Mouse (Mus musculus) heart, postnatal 4 days (tissue): ENCODE data around the gene Tusc2. TPM values are rescaled to one million over a fixed set of nuclear protein-coding genes. Genes with fewer than 3 reads are reported as not detected.

Experiments
- DNase-seq: peaks from one replicate; pipeline ENCODE4 v3.0.0; 2021
- total RNA-seq, 2 experiments: library from RNA; stranded (reverse); gene quantifications; 2 replicates each; pipeline ENCODE4 v1.2.3; 2021

Tusc2 gene
- total RNA-seq, 2 experiments from 2014 or later, result 22.3 to 24.0 TPM

DNA sequence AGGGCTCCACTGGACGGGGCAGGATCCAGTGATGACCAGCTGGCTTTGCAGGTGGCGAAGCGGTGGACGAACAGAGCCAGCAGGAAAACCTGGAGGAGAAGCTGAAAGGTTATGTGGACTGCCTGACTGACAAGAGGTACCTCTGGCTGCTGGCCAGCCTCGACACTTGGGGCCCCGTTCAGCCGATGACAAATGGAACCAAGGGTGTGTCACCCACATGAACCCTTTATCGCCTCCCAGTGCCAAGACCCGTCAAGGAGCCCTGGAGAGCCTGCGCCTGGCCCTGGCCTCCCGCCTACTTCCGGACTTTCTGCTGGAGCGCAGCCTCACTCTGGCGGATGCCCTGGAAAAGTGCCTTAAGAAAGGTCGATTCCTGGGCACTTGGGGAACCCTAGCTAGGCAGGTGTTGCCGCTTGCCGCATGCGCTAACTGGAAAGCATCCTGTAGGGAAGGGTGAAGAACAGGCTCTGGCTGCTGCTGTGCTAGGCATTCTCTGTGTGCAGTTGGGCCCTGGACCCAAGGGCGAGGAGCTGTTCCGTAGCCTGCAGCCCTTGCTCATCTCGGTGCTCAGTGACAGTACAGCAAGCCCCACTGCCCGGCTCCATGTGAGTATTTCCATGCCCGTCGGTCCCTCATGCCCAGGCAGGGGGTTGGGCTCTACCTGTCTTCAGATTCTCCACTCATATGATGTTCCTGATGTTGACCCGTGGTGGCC lies 27.2 kb downstream of the Tusc2 start:
- DNase-seq, result peak; percentile 64

DNA sequence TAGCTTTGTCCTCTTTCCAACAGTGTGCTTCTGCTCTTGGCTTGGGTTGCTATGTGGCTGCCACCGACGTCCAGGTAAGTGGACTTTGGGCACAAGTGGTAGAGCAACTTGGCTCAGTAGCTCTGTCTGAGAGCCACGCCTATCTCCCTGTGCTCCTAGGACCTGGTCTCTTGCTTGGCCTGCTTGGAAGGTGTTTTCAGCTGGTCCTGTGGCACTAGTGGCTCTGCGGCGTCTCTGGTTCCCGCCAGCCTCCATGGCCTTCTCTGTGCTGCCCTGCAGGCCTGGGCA lies 27.7 kb downstream of the Tusc2 start:
- DNase-seq, result no peak

DNA sequence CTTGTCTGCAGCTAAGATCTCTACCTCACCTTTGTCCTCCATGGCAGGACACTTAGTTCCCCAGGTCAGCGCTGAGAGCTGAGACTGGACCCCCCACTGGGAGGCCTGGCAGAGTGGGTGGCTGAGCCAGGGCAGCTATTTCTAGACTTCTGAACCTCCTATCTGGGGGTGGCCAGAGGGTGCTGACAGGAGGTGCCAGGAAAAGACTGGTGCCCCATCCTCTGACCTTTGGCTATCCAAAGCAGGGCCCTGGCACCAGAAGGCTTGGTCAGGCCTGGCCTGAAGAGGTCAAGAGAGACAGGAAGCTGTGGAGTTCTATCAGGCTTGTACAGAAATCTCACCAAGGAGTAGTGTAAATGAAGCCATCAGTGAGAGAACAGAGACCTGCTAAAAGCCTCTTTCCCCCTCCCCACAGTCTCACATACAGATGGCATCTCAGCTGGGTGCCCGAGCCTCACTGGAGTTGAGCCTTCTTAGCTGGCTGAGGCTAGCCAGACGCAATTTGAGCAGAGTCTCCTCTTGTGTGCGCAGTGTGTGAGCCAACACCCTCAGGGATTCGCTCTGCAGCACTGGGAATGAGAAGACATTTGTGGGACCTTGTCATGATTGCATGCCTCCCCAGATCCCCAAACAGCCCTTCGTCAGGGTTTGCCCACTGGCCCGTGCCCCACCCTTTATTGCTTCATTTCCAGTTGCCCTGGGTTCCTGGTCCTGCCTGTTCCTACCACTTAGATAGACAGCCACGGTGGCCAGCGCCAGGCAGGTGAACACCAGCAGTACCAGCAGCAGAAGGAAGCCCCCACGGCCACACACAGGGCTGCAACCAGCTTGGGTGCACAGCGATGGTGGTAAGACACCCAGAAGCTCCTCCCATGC lies 30.3 kb downstream of the Tusc2 start:
- peak; percentile 72 for DNase-seq

DNA sequence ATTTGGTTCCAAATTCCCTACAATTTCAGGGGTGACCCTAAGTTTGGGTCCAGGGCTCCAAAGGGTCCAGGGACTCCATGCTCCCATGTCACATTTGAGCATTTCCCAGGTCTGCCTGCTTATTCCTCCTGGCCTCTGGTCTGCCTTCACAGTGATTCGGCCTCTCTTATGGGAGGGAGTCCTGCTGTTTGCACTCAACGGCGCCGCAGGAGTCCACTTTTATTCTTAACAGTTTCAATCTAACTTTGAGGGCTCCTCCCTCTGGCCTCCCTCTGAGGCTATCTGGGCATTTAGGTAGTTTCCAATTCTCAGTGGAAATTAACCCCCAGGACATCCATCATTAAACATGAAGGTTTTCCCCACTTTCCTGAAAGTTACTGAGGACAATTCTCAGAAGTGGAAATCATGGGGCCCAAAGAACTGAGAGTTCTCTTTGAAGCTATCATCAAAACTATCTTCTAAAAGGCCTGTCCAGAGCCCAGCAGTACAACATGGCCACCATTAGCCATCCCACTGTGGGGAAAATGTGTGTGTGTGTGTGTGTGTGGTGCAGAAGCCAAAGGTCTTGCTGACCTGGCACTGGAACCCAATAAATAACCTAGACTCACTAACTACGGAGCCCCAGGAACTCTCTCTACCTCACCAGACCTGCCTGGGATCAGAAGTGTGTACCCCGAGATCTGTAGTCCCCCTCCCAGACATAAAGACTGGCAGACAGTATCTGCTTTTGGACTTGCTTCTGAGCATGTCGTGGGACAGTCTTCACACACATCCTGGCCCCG lies 31.4 kb downstream of the Tusc2 start:
- DNase-seq, result no peak

DNA sequence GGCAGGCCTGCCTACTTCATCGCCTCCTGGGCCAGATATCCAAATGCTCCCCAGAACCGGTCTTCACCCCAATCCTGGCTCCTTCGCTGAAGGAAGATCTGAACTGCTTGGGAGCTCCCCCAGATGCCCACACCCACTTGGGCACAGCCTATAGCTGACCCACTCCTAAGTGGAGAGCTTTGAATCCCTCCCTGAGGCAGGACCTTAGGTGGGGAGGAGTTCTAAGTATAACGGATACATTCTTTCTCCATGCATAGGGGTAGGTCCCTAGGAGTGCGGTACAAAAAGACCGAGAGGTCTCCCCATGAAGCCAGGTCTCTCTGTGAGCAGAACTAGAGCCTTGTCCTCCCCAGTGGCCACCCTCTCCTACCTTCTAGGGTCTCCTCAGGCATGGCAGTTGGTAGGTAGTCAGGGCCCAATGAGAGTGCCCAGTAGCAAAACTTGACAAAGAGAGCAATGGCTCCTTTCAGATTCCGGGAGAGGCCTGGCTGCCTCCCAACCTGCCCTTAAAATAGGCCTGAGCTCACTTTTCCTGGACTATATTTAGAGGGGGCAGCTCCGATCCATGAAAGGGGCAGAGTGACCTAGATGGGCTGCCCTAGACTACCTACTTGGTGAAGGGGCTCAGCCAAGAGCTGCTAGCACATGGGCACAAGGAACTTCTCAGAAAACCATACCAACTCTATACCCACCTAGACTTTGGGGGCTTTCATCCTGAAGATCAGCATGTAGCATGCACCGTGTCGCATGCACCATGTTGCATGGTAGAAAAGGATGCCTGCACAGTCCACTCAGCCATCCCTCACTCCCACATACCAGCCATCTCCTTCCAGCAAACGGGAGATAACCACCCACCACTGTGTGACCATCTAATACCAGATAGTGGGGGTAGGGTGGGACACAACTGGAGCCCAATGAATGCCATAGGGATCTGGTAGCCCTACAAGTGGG lies 33.8 kb downstream of the Tusc2 start:
- DNase-seq, result peak; percentile 87

DNA sequence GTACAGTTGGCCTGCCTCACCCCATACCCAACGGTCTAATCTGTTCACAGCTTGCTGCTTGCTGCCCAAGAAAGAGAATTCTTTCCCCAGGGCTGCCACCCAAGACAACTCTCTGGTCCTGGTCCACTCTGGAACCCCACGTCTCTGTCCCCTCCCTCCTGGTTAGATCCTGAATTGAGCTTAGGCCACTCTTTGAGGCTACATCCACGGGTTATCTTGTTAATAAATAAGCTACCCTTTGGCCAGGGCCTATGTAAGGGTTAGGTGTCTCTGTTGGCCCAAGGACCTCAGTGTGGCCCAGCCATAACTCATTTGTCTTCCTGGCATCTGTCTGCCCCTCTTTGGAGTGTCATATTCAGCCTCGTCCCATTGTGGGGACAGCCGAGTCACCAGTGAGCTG lies 35.3 kb downstream of the Tusc2 start:
- DNase-seq, result no peak

DNA sequence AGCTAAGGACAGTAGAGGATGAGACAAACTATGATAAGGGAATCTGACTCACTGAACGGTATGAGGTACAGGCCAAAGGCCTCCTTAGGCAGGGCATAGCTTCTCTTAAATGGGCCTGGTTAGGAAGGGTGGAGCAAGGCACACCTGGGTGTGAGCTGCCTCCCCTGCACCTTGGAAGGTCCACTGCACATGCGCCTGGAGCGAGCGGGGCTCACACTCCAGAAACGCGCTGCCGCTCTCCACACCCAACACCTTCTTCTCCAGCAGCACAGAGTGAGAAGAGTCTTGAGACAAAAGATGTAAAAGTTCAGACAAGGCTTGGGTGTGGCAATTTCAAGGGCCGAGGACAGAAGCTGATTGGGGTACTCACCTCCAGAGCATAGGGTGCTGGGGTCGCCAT lies 36.4 kb downstream of the Tusc2 start:
- DNase-seq, result no peak

DNA sequence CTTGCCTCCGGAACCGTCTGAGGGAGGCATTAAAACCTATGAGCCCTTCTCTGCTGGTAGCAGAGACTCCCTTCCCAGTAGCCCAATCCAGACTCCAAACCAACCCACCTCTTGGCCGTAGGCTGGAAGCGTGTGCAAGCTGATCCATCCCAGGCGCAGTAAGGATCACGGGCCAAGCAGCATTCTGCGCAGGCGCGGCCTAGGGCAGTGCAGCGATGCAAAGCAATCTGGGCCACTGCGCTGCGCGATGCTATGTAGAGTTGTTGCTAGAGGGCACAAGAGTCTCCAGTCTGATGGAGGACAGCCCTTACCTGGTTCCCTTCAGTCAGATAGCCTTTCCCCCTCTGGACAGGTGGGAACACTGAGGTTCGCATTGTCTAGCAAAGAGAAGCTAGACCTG lies 36.8 kb downstream of the Tusc2 start:
- DNase-seq, result peak; percentile 55

DNA sequence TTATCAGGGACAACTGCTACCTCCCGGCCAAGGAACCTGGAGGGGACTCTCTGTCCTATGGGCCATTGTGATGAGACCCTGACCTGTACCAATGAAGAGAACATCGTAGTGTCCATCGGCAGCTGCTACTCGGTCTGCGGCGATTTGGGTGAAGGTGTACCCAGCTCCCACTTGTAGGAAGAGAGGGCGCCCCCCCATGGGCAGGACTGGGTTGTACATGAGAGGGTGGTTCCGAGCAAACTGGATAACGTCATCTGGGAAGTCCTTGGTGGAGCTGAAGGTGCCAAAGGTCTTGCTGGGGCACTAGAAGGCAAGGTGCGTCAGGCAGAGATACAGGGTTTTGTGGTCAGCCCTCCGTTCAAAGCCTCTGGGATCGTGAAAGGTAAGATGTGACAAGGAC lies 37.7 kb downstream of the Tusc2 start:
- DNase-seq, result no peak

DNA sequence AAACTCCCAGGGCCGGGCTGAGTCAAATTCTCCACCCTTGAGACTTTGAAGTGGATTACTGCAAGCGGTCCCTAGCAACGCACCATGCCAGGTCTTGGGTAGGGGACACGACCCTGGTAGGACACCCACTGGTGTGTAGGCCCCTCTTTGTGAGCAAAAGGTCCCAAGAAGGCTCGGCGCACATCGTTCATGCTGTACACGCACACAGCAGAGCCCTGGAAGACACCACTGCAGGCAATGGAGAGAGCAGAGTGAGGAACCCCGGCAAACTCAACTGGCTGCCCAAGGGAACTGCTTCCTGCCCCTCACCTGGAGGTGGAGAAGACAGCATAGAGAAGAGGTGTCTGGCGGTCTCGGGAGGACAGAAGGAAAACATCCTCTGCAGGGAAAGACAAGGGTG lies 38.2 kb downstream of the Tusc2 start:
- DNase-seq, result no peak

DNA sequence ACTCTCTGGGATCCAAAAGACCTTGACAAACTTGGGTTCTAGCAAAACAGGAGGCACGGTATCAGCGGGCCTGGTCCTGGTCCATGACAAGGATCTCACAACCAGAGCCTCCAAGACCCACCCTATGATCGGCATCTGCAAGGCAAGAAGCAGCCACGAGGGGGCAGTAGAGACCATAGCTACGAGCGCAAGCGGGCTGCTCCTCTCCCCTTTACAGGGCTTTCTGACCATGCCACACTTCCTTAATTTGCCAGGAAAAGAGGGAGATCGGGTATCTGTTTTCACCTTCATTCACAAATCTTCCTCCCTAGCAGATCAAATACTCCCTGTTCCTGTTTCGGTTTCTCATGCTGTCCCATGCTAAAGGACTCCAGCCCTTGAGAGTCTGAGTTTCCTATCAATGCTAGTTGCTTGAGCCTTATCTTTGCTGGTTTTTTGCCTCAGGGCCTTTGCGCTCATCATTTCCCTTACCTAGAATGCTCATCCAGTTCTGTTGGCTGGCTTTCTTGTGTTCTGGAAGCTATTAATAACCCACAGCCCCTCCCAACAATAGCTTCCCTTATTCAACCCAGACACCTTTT lies 39.1 kb downstream of the Tusc2 start:
- DNase-seq, result peak; percentile 98

DNA sequence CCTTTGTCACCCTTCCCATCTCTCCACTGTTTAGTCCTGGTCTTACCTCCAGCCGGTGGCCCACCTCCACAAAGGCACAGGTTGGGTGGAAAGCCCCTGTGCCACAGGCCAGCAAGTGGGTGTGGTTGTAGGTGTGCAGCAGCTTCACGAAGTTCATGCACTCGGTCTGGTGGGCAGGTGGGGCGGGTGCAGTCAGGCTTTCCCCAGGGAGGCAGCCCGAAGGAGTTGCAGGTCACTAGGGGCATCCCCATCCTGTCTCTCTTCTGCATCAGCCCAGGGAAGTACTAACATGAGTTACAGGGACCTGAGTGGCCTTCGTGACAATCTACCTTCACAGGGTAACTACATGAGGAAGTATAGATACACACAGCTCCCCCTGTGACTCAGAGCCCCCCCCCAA lies 40.2 kb downstream of the Tusc2 start:
- no peak for DNase-seq

DNA sequence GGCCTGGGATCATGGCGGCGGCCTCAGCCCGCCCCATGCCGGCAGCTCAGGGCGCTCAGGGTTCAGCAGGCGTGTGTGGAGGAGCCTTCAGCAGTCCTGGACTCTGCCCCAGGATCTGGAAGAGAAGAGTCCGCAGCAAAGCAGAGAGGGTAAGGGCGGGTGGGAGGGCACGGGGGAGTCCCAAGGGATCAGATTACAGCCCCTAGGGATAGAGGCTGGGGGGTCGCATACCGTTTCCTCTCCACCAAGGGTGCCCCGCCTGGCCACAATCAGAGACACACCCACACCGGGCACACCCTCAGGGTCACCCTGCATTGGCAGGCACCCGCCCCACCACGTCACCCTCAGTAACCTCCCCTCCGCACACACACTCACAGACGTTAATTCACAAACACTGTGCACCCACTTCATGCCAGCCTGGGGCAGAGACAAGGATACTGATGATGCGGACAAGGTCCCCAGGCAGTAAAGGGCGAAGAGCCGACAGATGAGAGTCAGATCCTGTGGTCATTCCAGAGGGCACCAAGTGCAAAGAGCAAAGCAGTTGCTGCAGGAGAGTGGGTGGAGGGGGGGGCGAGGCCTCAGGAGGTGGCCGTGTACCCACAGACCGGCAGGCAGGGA lies 42.1 kb downstream of the Tusc2 start:
- peak; percentile 57 for DNase-seq

DNA sequence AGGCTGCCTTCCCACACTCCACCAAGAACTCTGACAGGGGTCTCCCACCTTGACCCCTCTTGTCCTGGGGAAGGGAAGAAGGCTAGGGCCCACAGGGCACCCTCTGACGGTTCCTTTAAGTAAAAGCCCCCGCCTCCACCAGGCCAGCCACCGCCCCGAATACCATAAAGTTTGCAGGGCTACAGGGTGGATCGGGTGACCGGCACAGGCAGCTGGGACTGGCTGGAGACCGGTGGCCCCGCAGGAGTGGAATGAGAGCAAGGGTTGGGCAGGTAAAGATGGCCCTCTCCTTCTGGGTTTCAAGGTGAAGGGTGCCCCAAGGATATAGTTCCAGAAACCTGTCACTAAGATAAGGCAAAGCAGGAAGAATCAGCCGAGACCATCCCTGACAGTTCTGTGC lies 43.5 kb downstream of the Tusc2 start:
- DNase-seq, result peak; percentile 64

DNA sequence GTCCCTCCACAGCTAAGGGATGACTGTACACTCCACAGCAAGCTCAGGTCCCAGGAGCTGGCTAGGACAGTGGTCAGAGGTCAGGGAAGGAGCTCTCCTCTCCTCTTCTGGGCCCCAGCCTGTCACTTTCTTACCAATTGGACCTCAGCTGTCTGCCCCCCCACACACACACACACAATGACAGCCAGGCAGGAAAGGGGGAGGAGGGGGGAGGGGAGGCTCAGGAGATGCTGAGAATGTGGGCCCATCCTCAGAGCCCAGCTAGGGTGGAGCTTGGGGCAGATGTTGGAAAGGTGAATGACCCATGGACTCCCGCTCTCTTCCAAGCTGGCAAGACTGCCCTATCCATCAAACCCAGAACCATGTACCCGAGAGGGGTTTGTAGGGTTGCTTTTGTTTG lies 44.0 kb downstream of the Tusc2 start:
- no peak for DNase-seq

DNA sequence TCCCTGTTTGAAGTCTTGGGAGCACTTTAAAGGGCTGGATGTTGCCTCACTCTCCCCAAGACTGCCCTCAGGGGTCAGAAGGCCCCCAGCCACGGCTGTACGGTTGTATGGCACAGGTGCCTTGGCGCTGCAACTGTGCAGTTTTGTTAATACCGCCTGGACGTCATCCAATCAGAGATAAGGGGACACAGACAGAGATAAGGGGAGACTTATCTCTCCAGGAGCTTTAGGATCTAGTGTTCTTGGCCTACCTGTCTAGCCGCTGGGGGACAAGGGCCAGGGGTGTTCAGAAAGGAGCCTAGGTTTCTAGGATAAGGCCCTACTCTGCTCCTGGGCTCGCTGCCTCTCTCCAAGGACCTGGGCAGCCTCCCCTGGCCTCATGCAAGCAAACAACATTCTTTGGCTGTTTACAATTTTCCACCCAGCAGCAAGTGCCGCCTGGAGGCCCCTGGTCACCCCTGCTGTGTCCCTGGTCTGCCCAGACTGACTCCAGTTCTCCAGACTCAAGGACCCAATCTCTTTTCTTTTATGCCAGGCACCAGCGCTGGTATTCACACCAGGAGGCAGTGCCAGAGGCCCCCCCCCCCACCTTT lies 44.7 kb downstream of the Tusc2 start:
- no peak for DNase-seq

DNA sequence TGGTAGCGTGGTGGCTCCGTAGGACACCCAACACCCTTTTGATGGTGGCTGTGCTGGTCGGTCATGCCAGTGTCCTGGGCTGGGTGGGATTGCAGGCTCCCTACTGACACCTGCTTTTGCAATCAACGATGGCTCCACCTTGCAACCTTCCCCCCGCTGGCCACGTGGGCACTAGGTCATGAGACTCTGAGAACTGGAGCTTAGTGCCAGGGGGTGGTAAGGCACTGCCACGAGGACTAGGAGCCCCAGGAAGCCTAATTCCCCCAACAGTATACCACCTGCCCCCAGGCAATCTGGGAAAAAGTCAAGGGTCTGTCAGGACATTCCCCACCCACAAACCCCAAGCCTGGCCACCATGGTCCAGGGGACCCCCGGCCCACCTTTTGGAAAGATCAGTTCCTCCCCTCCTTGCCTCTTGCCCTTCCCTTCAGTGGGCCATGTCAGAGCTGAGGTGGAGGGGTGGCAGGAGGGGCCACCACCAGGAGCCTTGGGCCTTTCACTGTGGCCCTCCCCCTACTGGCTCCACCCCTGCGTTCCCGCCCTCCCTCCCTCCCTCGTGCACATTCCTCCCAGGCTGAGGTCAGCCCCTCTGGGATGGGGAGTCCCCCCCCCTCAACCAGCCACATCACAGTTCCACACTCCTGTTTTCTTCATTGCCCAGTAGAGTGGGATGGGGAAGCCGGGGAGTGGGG lies 45.8 kb downstream of the Tusc2 start, which contains the start of gene Sema3b:
Gene Sema3b, minus strand, starts transcription at position 489 of the 692 bp plus-strand sequence.
- DNase-seq, result peak; percentile 59

DNA sequence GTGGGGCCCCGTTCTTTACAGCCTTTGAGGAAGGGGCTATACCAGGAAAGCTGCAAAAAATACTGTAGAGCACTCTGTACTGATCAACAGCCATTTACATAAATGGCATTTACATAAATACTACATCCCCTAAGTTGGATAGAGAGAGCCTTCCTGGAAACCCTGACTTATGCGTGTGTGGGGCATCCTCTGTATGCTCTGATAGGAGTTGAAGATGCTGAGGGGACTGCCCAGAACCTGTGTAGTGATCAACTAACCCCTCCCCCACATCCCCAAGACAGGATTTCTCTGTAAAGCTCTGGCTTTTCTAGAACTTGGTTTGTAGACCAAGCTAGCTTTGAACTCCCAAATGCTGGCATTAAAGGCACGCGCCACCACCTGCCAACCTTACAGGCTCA lies 46.4 kb downstream of the Tusc2 start:
- no peak for DNase-seq

DNA sequence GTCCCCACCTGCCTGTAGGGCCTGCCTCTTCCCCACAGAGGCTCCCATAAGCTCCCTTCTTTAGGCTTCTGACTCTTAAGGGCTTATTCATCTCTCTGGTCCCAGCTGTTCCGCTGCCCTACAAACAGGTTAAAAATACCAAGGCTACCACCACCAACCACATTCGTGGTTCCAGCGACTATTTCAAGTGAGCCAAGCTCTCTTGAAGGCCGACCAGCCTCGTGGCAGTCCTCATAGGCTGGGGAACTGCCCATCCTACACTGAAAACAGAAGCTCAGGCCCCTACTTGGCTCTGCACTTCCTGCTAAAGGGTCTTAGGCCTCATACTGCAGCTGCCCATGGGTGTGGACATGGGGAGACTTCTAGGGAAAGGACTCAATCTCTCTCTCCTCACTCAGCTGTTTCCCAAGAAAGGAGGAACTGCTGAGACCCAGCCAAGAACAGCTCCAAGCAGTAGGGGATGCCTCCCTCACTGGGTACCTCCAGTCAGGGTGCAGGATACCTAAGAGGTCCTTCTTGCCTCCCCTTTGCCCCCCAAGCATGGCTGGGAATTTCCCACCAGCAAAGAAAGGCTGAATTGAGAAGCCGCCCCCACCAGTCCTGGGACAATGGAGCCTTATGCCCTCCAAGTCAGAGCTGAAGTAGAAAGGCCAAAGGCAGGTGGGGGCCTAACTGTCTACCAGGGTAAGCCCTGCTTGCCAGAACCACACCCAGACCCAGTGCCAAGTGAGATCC lies 48.6 kb downstream of the Tusc2 start:
- DNase-seq, result peak; percentile 28
